Mouse (Mus musculus): ENCODE measurements around the gene Syngr2.
"Not testable (repeated sequence)": the region's sequence is repeated elsewhere in the genome, so short reads cannot be mapped to it uniquely, and the experiment has no call there.

Syngr2 gene

GRCm38 (mm10) chr11:117829671-117830215, 20.3 kb downstream of the Syngr2 start:
- ATAC-seq (ENCODE audit: insufficient number of reproducible peaks, low FRiP score, low TSS enrichment) = no peak

- ATAC-seq (ENCODE audit: insufficient number of reproducible peaks, low FRiP score, low TSS enrichment) = no peak
Observed at GRCm38 (mm10) chr11:117830401-117830800, 20.9 kb downstream of the Syngr2 start.

GRCm38 (mm10) chr11:117832086-117832969, 22.9 kb downstream of the Syngr2 start:
- ATAC-seq (ENCODE audit: insufficient number of reproducible peaks, low FRiP score, low TSS enrichment) = no peak

GRCm38 (mm10) chr11:117833509-117833908, 24.0 kb downstream of the Syngr2 start:
- ATAC-seq (ENCODE audit: insufficient number of reproducible peaks, low FRiP score, low TSS enrichment) = not testable (repeated sequence)

- no peak for ATAC-seq (ENCODE audit: insufficient number of reproducible peaks, low FRiP score, low TSS enrichment)
Observed at GRCm38 (mm10) chr11:117834086-117834485, 24.6 kb downstream of the Syngr2 start.

GRCm38 (mm10) chr11:117836306-117836705, 26.8 kb downstream of the Syngr2 start:
- ATAC-seq (ENCODE audit: insufficient number of reproducible peaks, low FRiP score, low TSS enrichment) = no peak

GRCm38 (mm10) chr11:117838572-117838971, 29.1 kb downstream of the Syngr2 start:
- no peak for ATAC-seq (ENCODE audit: insufficient number of reproducible peaks, low FRiP score, low TSS enrichment)

GRCm38 (mm10) chr11:117839021-117839420, 29.6 kb downstream of the Syngr2 start:
- ATAC-seq (ENCODE audit: insufficient number of reproducible peaks, low FRiP score, low TSS enrichment) = no peak

- ATAC-seq (ENCODE audit: insufficient number of reproducible peaks, low FRiP score, low TSS enrichment) = no peak
Observed at GRCm38 (mm10) chr11:117840910-117841309, 31.4 kb downstream of the Syngr2 start.

GRCm38 (mm10) chr11:117843434-117843833, 34.0 kb downstream of the Syngr2 start:
- no peak for ATAC-seq (ENCODE audit: insufficient number of reproducible peaks, low FRiP score, low TSS enrichment)

GRCm38 (mm10) chr11:117844997-117845396, 35.5 kb downstream of the Syngr2 start:
- no peak for ATAC-seq (ENCODE audit: insufficient number of reproducible peaks, low FRiP score, low TSS enrichment)

- ATAC-seq (ENCODE audit: insufficient number of reproducible peaks, low FRiP score, low TSS enrichment) = no peak
Observed at GRCm38 (mm10) chr11:117845651-117846050, 36.2 kb downstream of the Syngr2 start.

GRCm38 (mm10) chr11:117846640-117847039, 37.2 kb downstream of the Syngr2 start:
- no peak for ATAC-seq (ENCODE audit: insufficient number of reproducible peaks, low FRiP score, low TSS enrichment)

- ATAC-seq (ENCODE audit: insufficient number of reproducible peaks, low FRiP score, low TSS enrichment) = no peak
Observed at GRCm38 (mm10) chr11:117847593-117848215, 38.2 kb downstream of the Syngr2 start.

GRCm38 (mm10) chr11:117848271-117848984, 39.0 kb downstream of the Syngr2 start:
- ATAC-seq (ENCODE audit: insufficient number of reproducible peaks, low FRiP score, low TSS enrichment) = peak; percentile 32; the same call in 1 of the 2 replicates

GRCm38 (mm10) chr11:117848985-117849671, 39.7 kb downstream of the Syngr2 start, which contains the start of gene Birc5:
Gene Birc5, plus strand, starts transcription at chr11:117849251.
- ATAC-seq (ENCODE audit: insufficient number of reproducible peaks, low FRiP score, low TSS enrichment) = peak; percentile 90; the same call in 1 of the 2 replicates

- ATAC-seq (ENCODE audit: insufficient number of reproducible peaks, low FRiP score, low TSS enrichment) = no peak
Observed at GRCm38 (mm10) chr11:117852875-117853274, 43.4 kb downstream of the Syngr2 start.

- no peak for ATAC-seq (ENCODE audit: insufficient number of reproducible peaks, low FRiP score, low TSS enrichment)
Observed at GRCm38 (mm10) chr11:117854241-117854640, 44.8 kb downstream of the Syngr2 start.

GRCm38 (mm10) chr11:117855360-117855759, 45.9 kb downstream of the Syngr2 start:
- no peak for ATAC-seq (ENCODE audit: insufficient number of reproducible peaks, low FRiP score, low TSS enrichment)

GRCm38 (mm10) chr11:117855975-117856374, 46.5 kb downstream of the Syngr2 start:
- ATAC-seq (ENCODE audit: insufficient number of reproducible peaks, low FRiP score, low TSS enrichment) = no peak

All from cerebellum, adult (tissue).